Mouse (Mus musculus): ENCODE results near the gene Chpt1.

DNA sequence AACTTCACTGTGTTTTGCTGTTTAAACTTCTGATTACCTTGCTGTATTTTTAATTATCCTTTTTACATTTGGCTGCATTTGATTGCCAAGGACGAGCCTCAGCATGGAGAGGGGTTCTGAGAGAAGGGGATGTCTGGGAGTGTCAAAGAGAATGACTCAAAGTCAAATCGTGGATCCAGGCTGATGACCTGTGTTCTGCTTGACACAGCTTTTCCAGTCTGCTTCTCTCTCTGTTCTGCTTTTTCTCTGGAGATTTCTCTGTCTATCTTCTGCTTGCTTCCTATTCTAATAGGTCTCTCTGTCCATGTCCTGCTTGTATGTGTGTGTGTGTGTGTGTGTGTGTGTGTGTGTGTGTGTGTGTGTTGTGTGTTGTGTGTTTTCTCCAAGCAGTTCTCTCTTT, 94.1 kb downstream of the Chpt1 start:
- TF ChIP-seq CTCF (IDR thresholded peaks at IDR 0.05; ENCODE audit: borderline replicate concordance, insufficient read depth, low read length): no peak
- no peak for TF ChIP-seq POLR2A (IDR thresholded peaks at IDR 0.05; ENCODE audit: low read depth, low read length)

All from embryonic fibroblast, embryonic 13.5 days (primary cell).